Mouse (Mus musculus) splenic B cell, adult 2 months (primary cell): ENCODE data around the gene Lasp1.
A peak's percentile ranks its signal among the peaks of the same experiment; 100 is the strongest.

ENCODE experiments used
- DNase-seq: peaks from one replicate; pipeline ENCODE4 v3.0.0-alpha.2; 2011; ENCODE audit warnings: low read depth, low spot score
- H3K27me3 ChIP-seq: 2 replicates; pipeline ENCODE4 v1.6.1; 2012; ENCODE audit warnings: mild to moderate bottlenecking, low read length, moderate library complexity, mixed read lengths; ENCODE audit not compliant: control insufficient read depth, poor library complexity, insufficient read depth, severe bottlenecking
- H3K36me3 ChIP-seq: 2 replicates; pipeline ENCODE4 v1.6.1; 2012; ENCODE audit warnings: mild to moderate bottlenecking, low read length, moderate library complexity, mixed read lengths; ENCODE audit not compliant: control insufficient read depth, poor library complexity, insufficient read depth, severe bottlenecking

Gene Lasp1

GRCm38 (mm10) chr11:97798782-97799145 is at the start of gene Lasp1:
Lasp1 (plus strand) TSS chr11:97799000.
- Histone ChIP-seq H3K36me3 (no peaks in the 10 kb centered on the region), H3K27me3 (no peaks in the 10 kb centered on the region)
- peak; percentile 94 for DNase-seq

GRCm38 (mm10) chr11:97753277-97753676 is 45.5 kb upstream of the Lasp1 start:
- DNase-seq: no peak
- H3K36me3 ChIP-seq: peaks cover 12% of the 10 kb centered on the region
- H3K27me3 ChIP-seq: no peaks in the 10 kb centered on the region

- no peaks in the 10 kb centered on the region for H3K27me3 ChIP-seq
- peaks cover 12% of the 10 kb centered on the region for H3K36me3 ChIP-seq
- DNase-seq: no peak
These were observed 40.7 kb upstream of the Lasp1 start for GRCm38 (mm10) chr11:97758125-97758524.

GRCm38 (mm10) chr11:97758942-97759341 is 39.9 kb upstream of the Lasp1 start:
- no peaks in the 10 kb centered on the region for H3K27me3 ChIP-seq
- H3K36me3 ChIP-seq: peaks cover 10% of the 10 kb centered on the region
- DNase-seq: no peak

- no peak for DNase-seq
- H3K27me3 ChIP-seq: no peaks in the 10 kb centered on the region
- peaks cover 8% of the 10 kb centered on the region for H3K36me3 ChIP-seq
These were observed 37.2 kb upstream of the Lasp1 start for GRCm38 (mm10) chr11:97761638-97762037.

- Histone ChIP-seq H3K27me3 (no peaks in the 10 kb centered on the region), H3K36me3 (peaks cover 2% of the 10 kb centered on the region; the same call in 1 of the 2 replicates)
- peak; percentile 95 for DNase-seq
These were observed 32.5 kb upstream of the Lasp1 start, which contains the start of gene Cwc25 for GRCm38 (mm10) chr11:97766154-97766881. Cwc25 (minus strand) TSS chr11:97766556.

GRCm38 (mm10) chr11:97769704-97770103 is 29.1 kb upstream of the Lasp1 start:
- DNase-seq: no peak
- H3K36me3 ChIP-seq: no peaks in the 10 kb centered on the region
- H3K27me3 ChIP-seq: no peaks in the 10 kb centered on the region

GRCm38 (mm10) chr11:97771410-97771809 is 27.4 kb upstream of the Lasp1 start:
- DNase-seq: no peak
- no peaks in the 10 kb centered on the region for H3K27me3 ChIP-seq
- no peaks in the 10 kb centered on the region; the same call in 1 of the 2 replicates for H3K36me3 ChIP-seq

- Histone ChIP-seq H3K27me3 (no peaks in the 10 kb centered on the region), H3K36me3 (peaks cover 11% of the 10 kb centered on the region)
- DNase-seq: no peak
These were observed 23.6 kb upstream of the Lasp1 start for GRCm38 (mm10) chr11:97775186-97775585.

- DNase-seq: no peak
- Histone ChIP-seq H3K27me3 (no peaks in the 10 kb centered on the region), H3K36me3 (peaks cover 11% of the 10 kb centered on the region)
These were observed 22.8 kb upstream of the Lasp1 start, which contains the start of gene 1700001P01Rik for GRCm38 (mm10) chr11:97775808-97776496. 1700001P01Rik (minus strand) TSS chr11:97775918.

GRCm38 (mm10) chr11:97776497-97777128 is 22.2 kb upstream of the Lasp1 start:
- peaks cover 11% of the 10 kb centered on the region for H3K36me3 ChIP-seq
- no peak for DNase-seq

GRCm38 (mm10) chr11:97777129-97777529 is 21.7 kb upstream of the Lasp1 start:
- DNase-seq: peak; percentile 57
- H3K27me3 ChIP-seq: no peaks in the 10 kb centered on the region

More at GRCm38 (mm10) chr11:97776497-97777128, 22.2 kb upstream of the Lasp1 start:
- H3K27me3 ChIP-seq: no peaks in the 10 kb centered on the region

GRCm38 (mm10) chr11:97778918-97779317 is 19.9 kb upstream of the Lasp1 start:
- Histone ChIP-seq H3K27me3 (no peaks in the 10 kb centered on the region), H3K36me3 (peaks cover 11% of the 10 kb centered on the region)
- DNase-seq: no peak

More at GRCm38 (mm10) chr11:97777129-97777529, 21.7 kb upstream of the Lasp1 start:
- peaks cover 11% of the 10 kb centered on the region for H3K36me3 ChIP-seq

- H3K36me3 ChIP-seq: peaks cover 11% of the 10 kb centered on the region
- DNase-seq: no peak
- no peaks in the 10 kb centered on the region for H3K27me3 ChIP-seq
These were observed 18.7 kb upstream of the Lasp1 start for GRCm38 (mm10) chr11:97779968-97780701.
